Mouse (Mus musculus) bone marrow macrophage, adult 2 months (primary cell): ENCODE results near the gene Gga3. TPM values are rescaled to one million over a fixed set of nuclear protein-coding genes. Genes with fewer than 3 reads are reported as not detected.

Experiments used
- H3K27ac ChIP-seq: 2 replicates; pipeline ENCODE4 v1.5.1; 2012; ENCODE audit warnings: low read depth, low read length; ENCODE audit not compliant: insufficient read depth
- H3K4me1 ChIP-seq: 2 replicates; pipeline ENCODE4 v1.6.1; 2012; ENCODE audit warnings: low read length; ENCODE audit not compliant: control insufficient read depth, insufficient read depth
- H3K4me3 ChIP-seq: 2 replicates; pipeline ENCODE4 v1.5.1; 2012; ENCODE audit warnings: mild to moderate bottlenecking, low read length, moderate library complexity; ENCODE audit not compliant: insufficient read depth
- CTCF ChIP-seq: IDR thresholded peaks from 2 replicates; pipeline ENCODE4 v1.5.1; 2012; ENCODE audit warnings: low read depth, mild to moderate bottlenecking, low read length, moderate library complexity
- POLR2A ChIP-seq: IDR thresholded peaks from 2 replicates; pipeline ENCODE4 v1.6.1; 2012; ENCODE audit warnings: mild to moderate bottlenecking, low read depth, low read length, borderline replicate concordance
- polyA plus RNA-seq: library from polyadenylated mRNA; stranded (reverse); fragments of >200 nt; gene quantifications from 2 replicates; pipeline ENCODE4 v1.2.4, GENCODE M21; 2012; ENCODE audit not compliant: missing spikeins, insufficient read depth, insufficient read length

Gga3 gene
- polyA plus RNA-seq, 1 experiment: 81.9 TPM

GRCm38 (mm10) chr11:115640978-115641663 lies 37.3 kb upstream of the Gga3 start:
- Histone ChIP-seq H3K27ac (peak overlapping the region; percentile 5; the same call in 1 of the 2 replicates), H3K4me1 (peaks cover 32% of the 10 kb centered on the region), H3K4me3 (no peak overlapping the region)
- TF ChIP-seq POLR2A (no peak), CTCF (no peak)

GRCm38 (mm10) chr11:115640311-115640828 lies 36.5 kb upstream of the Gga3 start:
- Histone ChIP-seq H3K4me3 (no peak overlapping the region), H3K4me1 (peaks cover 32% of the 10 kb centered on the region), H3K27ac (no peak overlapping the region)
- TF ChIP-seq CTCF: no peak
- no peak for TF ChIP-seq POLR2A

GRCm38 (mm10) chr11:115639540-115639939 lies 35.7 kb upstream of the Gga3 start:
- Histone ChIP-seq H3K4me3 (no peak overlapping the region), H3K4me1 (peaks cover 36% of the 10 kb centered on the region), H3K27ac (peak overlapping the region; percentile 79)

GRCm38 (mm10) chr11:115638498-115639409 lies 34.9 kb upstream of the Gga3 start:
- Histone ChIP-seq H3K4me1 (peaks cover 44% of the 10 kb centered on the region), H3K4me3 (no peak overlapping the region), H3K27ac (peak overlapping the region; percentile 79)
- TF ChIP-seq POLR2A (no peak), CTCF (no peak)

More at GRCm38 (mm10) chr11:115639540-115639939, 35.7 kb upstream of the Gga3 start:
- TF ChIP-seq CTCF: no peak
- no peak for TF ChIP-seq POLR2A

- Histone ChIP-seq H3K4me3 (no peak overlapping the region), H3K27ac (no peak overlapping the region), H3K4me1 (peaks cover 58% of the 10 kb centered on the region)
- no peak for TF ChIP-seq POLR2A
- no peak for TF ChIP-seq CTCF
Measured at GRCm38 (mm10) chr11:115636960-115637359, 33.1 kb upstream of the Gga3 start.

- peaks cover 51% of the 10 kb centered on the region for H3K4me1 ChIP-seq
- H3K4me3 ChIP-seq: no peak overlapping the region
- TF ChIP-seq POLR2A (no peak), CTCF (no peak)
- no peak overlapping the region for H3K27ac ChIP-seq
Measured at GRCm38 (mm10) chr11:115635484-115635883, 31.6 kb upstream of the Gga3 start.

GRCm38 (mm10) chr11:115635041-115635440 lies 31.2 kb upstream of the Gga3 start:
- Histone ChIP-seq H3K4me1 (peaks cover 51% of the 10 kb centered on the region), H3K27ac (no peak overlapping the region), H3K4me3 (no peak overlapping the region)
- no peak for TF ChIP-seq POLR2A
- no peak for TF ChIP-seq CTCF

- no peak overlapping the region for H3K4me3 ChIP-seq
- peaks cover 46% of the 10 kb centered on the region for H3K4me1 ChIP-seq
- peak overlapping the region; percentile 51 for H3K27ac ChIP-seq
- TF ChIP-seq POLR2A: no peak
- no peak for TF ChIP-seq CTCF
Measured at GRCm38 (mm10) chr11:115634109-115634508, 30.3 kb upstream of the Gga3 start.

GRCm38 (mm10) chr11:115632862-115633261 lies 29.0 kb upstream of the Gga3 start:
- TF ChIP-seq CTCF (no peak), POLR2A (no peak)
- Histone ChIP-seq H3K4me3 (no peak overlapping the region), H3K4me1 (peaks cover 41% of the 10 kb centered on the region), H3K27ac (peak overlapping the region; percentile 73)

GRCm38 (mm10) chr11:115632247-115632646 lies 28.4 kb upstream of the Gga3 start:
- peak overlapping the region; percentile 92 for H3K27ac ChIP-seq
- no peak overlapping the region for H3K4me3 ChIP-seq
- no peak for TF ChIP-seq POLR2A
- TF ChIP-seq CTCF: no peak
- peaks cover 41% of the 10 kb centered on the region for H3K4me1 ChIP-seq
